Mouse (Mus musculus) central nervous system, embryonic 11.5 days (tissue): ENCODE results near the gene Gm26657. TPM values are rescaled to one million over a fixed set of nuclear protein-coding genes. Genes with fewer than 3 reads are reported as not detected.

Experiments used
- polyA plus RNA-seq: library from polyadenylated mRNA; depleted of rRNA; stranded (reverse); fragments of >200 nt; gene quantifications from 2 replicates; pipeline ENCODE4 v1.2.3, GENCODE M21; 2012; rRNA removed

Gene Gm26657
- not detected in 2 replicates for polyA plus RNA-seq

DNA sequence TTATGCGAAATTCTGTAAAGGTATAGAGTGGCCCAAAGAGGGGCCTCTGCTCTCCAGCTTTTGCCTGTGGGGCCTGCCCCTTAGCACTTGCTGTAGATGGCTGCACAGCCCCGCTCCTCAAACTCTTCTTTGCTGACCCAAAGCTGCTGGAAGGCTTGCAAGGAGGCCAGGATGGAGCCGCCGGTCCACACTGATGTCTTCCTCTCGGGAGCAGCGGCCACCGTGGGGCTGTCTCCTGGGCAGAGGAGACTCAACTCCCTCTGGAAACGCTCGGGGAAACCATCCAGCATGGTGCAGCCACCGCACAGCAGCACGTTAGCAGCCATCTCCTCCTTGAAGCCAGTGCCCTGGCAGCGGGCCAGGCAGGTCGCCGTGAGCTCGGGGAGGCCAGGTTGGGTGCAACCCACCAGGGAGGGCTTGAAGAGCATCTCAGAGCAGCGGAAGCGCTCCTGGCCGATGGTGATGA lies at the start of gene Gm26657:
TSS of gene Gm26657 (plus strand) at position 51 of the 466 bp plus-strand sequence.

DNA sequence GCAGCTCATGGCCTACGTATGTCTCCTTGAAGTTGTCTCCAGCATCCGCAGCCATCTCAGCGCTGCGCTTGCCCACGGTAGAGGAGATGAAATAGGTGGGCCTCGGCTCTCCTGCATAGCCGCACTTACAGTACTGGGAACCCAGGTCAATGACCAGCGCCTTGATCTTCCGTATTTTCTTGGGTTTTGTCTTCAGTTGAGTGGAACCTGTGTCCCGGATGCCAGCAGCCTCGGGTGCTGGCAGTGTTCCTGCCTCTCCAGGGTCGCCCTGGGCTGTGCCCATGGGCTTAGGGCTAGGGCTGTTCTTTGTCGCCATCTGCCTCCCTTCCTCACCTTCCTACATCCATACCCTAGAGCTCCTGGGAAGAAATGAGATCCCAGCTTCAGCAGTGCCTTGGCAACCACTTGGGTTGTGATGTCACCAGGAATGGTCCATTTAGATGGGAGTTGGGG lies 1.2 kb downstream of the Gm26657 start, which contains the start of gene Actl7b:
TSS of gene Actl7b (minus strand) at position 403 of the 453 bp plus-strand sequence.

GRCm38 (mm10) chr4:56743363-56744195 lies 3.7 kb downstream of the Gm26657 start, which contains the start of gene Actl7a:
Actl7a (plus strand) TSS chr4:56743413.

Other genes starting within 250 kb of the Gm26657 start
- gene Actl7b, start 1.4 kb downstream of the Gm26657 start, polyA plus RNA-seq, result 0.16 and 0.22 TPM in 2 replicates
- not detected in 2 replicates for gene Actl7a, start 3.3 kb downstream of the Gm26657 start, polyA plus RNA-seq
- gene Elp1, start 62.3 kb downstream of the Gm26657 start, polyA plus RNA-seq, result 45.9 and 80.3 TPM in 2 replicates
- 6.8 and 14.0 TPM in 2 replicates for gene Fam206a, start 62.3 kb downstream of the Gm26657 start, polyA plus RNA-seq
- gene Ctnnal1, start 125.1 kb downstream of the Gm26657 start, polyA plus RNA-seq, result 29.0 and 40.9 TPM in 2 replicates
- 6.9 and 11.9 TPM in 2 replicates for gene Tmem245, start 207.4 kb downstream of the Gm26657 start, polyA plus RNA-seq